Mouse (Mus musculus) midbrain, embryonic 10.5 days (tissue): ENCODE results near the gene Pcsk4. TPM values are rescaled to one million over a fixed set of nuclear protein-coding genes. Genes with fewer than 3 reads are reported as not detected.

ENCODE experiments used
- DNase-seq: peaks from one replicate; pipeline ENCODE4 v3.0.0-alpha.2; 2017; ENCODE audit warnings: low spot score
- H3K27ac ChIP-seq: fragments of 300-500 bp; sonication (generic); replicated peaks from 2 replicates; pipeline ENCODE4 v1.5.1; 2016; ENCODE audit warnings: mild to moderate bottlenecking
- H3K27me3 ChIP-seq: fragments of 300-500 bp; sonication (generic); 2 replicates; pipeline ENCODE4 v1.6.1; 2016; ENCODE audit warnings: low read depth, mild to moderate bottlenecking; ENCODE audit not compliant: poor library complexity, severe bottlenecking
- H3K36me3 ChIP-seq: fragments of 300-500 bp; sonication (generic); 2 replicates; pipeline ENCODE4 v1.6.1; 2016; ENCODE audit warnings: mild to moderate bottlenecking, moderate library complexity
- H3K4me1 ChIP-seq: fragments of 300-500 bp; sonication (generic); 2 replicates; pipeline ENCODE4 v1.6.1; 2016
- H3K4me3 ChIP-seq: fragments of 300-500 bp; sonication (generic); 2 replicates; pipeline ENCODE4 v1.5.1; 2016; ENCODE audit warnings: mild to moderate bottlenecking, moderate library complexity
- H3K9me3 ChIP-seq: fragments of 300-500 bp; sonication (generic); replicated peaks from 2 replicates; pipeline ENCODE4 v1.6.1; 2016; ENCODE audit warnings: mild to moderate bottlenecking
- WGBS: fragments of 180-500 bp; shearing (Covaris S2); methylation state at CpG from one replicate; pipeline ENCODE4 v1.1.7; 2016; 5-methylcytosine and 5-hydroxymethylcytosine counted together
- polyA plus RNA-seq: library from polyadenylated mRNA; unstranded; fragments of >200 nt; fragmentation: Nextera tagmentation; extraction: Ambion mirVana; gene quantifications from 2 replicates; pipeline ENCODE4 v1.2.1, GENCODE M21; 2016

The Pcsk4 gene
- 3.3 and 4.2 TPM in 2 replicates for polyA plus RNA-seq

- Histone ChIP-seq H3K36me3 (no peaks in the 10 kb centered on the region), H3K4me1 (peaks cover 50% of the 10 kb centered on the region), H3K9me3 (no peaks in the 10 kb centered on the region), H3K27me3 (peaks cover 67% of the 10 kb centered on the region), H3K27ac (peak within 1 kb of the TSS; percentile 77), H3K4me3 (peak within 1 kb of the TSS; percentile 62)
- peak; percentile 98 for DNase-seq
- 4% methylated on average over 36 of the region's 36 CpGs for WGBS
Measured at GRCm38 (mm10) chr10:80329273-80330081, at the start of gene Pcsk4, which contains the start of gene Reep6. Gene Pcsk4 (minus strand): TSS chr10:80329498. Gene Reep6 (plus strand): TSS chr10:80329953.

GRCm38 (mm10) chr10:80377716-80378115, 48.4 kb upstream of the Pcsk4 start:
- peaks cover 1% of the 10 kb centered on the region for H3K27me3 ChIP-seq
- WGBS = 53% methylated on average over 10 of the region's 10 CpGs
- DNase-seq = no peak

GRCm38 (mm10) chr10:80376160-80376559, 46.9 kb upstream of the Pcsk4 start:
- Histone ChIP-seq H3K9me3 (no peaks in the 10 kb centered on the region), H3K27me3 (peaks cover 10% of the 10 kb centered on the region), H3K4me1 (peaks cover 17% of the 10 kb centered on the region), H3K27ac (no peak overlapping the region), H3K4me3 (no peak overlapping the region), H3K36me3 (peaks cover 21% of the 10 kb centered on the region)
- WGBS = 2% methylated on average over 7 of the region's 7 CpGs
- DNase-seq = peak; percentile 94

More at GRCm38 (mm10) chr10:80377716-80378115, 48.4 kb upstream of the Pcsk4 start:
- Histone ChIP-seq H3K27ac (no peak overlapping the region), H3K9me3 (no peaks in the 10 kb centered on the region), H3K4me1 (peaks cover 7% of the 10 kb centered on the region), H3K36me3 (peaks cover 36% of the 10 kb centered on the region), H3K4me3 (no peak overlapping the region; the same call in 1 of the 2 replicates)

- H3K27me3 ChIP-seq = peaks cover 10% of the 10 kb centered on the region
- H3K27ac ChIP-seq = no peak overlapping the region
- peaks cover 14% of the 10 kb centered on the region for H3K4me1 ChIP-seq
- no peaks in the 10 kb centered on the region for H3K9me3 ChIP-seq
- DNase-seq = peak; percentile 58
- H3K36me3 ChIP-seq = no peaks in the 10 kb centered on the region; the same call in 1 of the 2 replicates
- H3K4me3 ChIP-seq = no peak overlapping the region
- 24% methylated on average over 6 of the region's 6 CpGs for WGBS
Measured at GRCm38 (mm10) chr10:80374063-80374462, 44.8 kb upstream of the Pcsk4 start.

GRCm38 (mm10) chr10:80372706-80373105, 43.4 kb upstream of the Pcsk4 start:
- DNase-seq = no peak
- no peak overlapping the region for H3K27ac ChIP-seq
- 85% methylated on average over 6 of the region's 6 CpGs for WGBS

GRCm38 (mm10) chr10:80371983-80372382, 42.7 kb upstream of the Pcsk4 start:
- Histone ChIP-seq H3K36me3 (no peaks in the 10 kb centered on the region), H3K4me1 (peaks cover 14% of the 10 kb centered on the region), H3K27me3 (peaks cover 22% of the 10 kb centered on the region), H3K9me3 (peaks cover 7% of the 10 kb centered on the region), H3K27ac (0 out of 2 replicates have a peak overlapping the region, but pooled peaks have one; percentile 49), H3K4me3 (peak overlapping the region; percentile 32)
- WGBS = 56% methylated on average over 9 of the region's 9 CpGs
- no peak for DNase-seq

More at GRCm38 (mm10) chr10:80372706-80373105, 43.4 kb upstream of the Pcsk4 start:
- no peaks in the 10 kb centered on the region for H3K36me3 ChIP-seq
- peak overlapping the region; percentile 20; the same call in 1 of the 2 replicates for H3K4me3 ChIP-seq
- H3K4me1 ChIP-seq = peaks cover 14% of the 10 kb centered on the region
- peaks cover 7% of the 10 kb centered on the region for H3K9me3 ChIP-seq
- H3K27me3 ChIP-seq = peaks cover 16% of the 10 kb centered on the region

- H3K9me3 ChIP-seq = peaks cover 7% of the 10 kb centered on the region
- H3K36me3 ChIP-seq = no peaks in the 10 kb centered on the region
- DNase-seq = peak; percentile 61
- peaks cover 14% of the 10 kb centered on the region for H3K4me1 ChIP-seq
- WGBS = 3% methylated on average over 12 of the region's 12 CpGs
- H3K27me3 ChIP-seq = peaks cover 27% of the 10 kb centered on the region
- H3K4me3 ChIP-seq = peak overlapping the region; percentile 32
- H3K27ac ChIP-seq = peak overlapping the region; percentile 49
Measured at GRCm38 (mm10) chr10:80371411-80371966, 42.2 kb upstream of the Pcsk4 start.

- DNase-seq = no peak
- Histone ChIP-seq H3K9me3 (peaks cover 7% of the 10 kb centered on the region), H3K36me3 (no peaks in the 10 kb centered on the region), H3K27me3 (peaks cover 28% of the 10 kb centered on the region), H3K4me3 (no peak overlapping the region), H3K4me1 (peaks cover 14% of the 10 kb centered on the region), H3K27ac (no peak overlapping the region)
- WGBS = 82% methylated on average over 21 of the region's 21 CpGs
Measured at GRCm38 (mm10) chr10:80369995-80370747, 40.9 kb upstream of the Pcsk4 start.

GRCm38 (mm10) chr10:80368392-80368791, 39.1 kb upstream of the Pcsk4 start:
- peaks cover 42% of the 10 kb centered on the region for H3K27me3 ChIP-seq
- H3K27ac ChIP-seq = no peak overlapping the region
- WGBS = 86% methylated on average over 6 of the region's 6 CpGs
- peaks cover 7% of the 10 kb centered on the region for H3K9me3 ChIP-seq
- peaks cover 24% of the 10 kb centered on the region for H3K4me1 ChIP-seq
- H3K36me3 ChIP-seq = no peaks in the 10 kb centered on the region
- DNase-seq = no peak
- H3K4me3 ChIP-seq = no peak overlapping the region

GRCm38 (mm10) chr10:80367954-80368353, 38.7 kb upstream of the Pcsk4 start:
- Histone ChIP-seq H3K27ac (no peak overlapping the region), H3K9me3 (peaks cover 7% of the 10 kb centered on the region), H3K27me3 (peaks cover 44% of the 10 kb centered on the region), H3K36me3 (no peaks in the 10 kb centered on the region), H3K4me1 (peaks cover 25% of the 10 kb centered on the region), H3K4me3 (no peak overlapping the region)
- DNase-seq = no peak
- 70% methylated on average over 5 of the region's 5 CpGs for WGBS

- 74% methylated on average over 6 of the region's 6 CpGs for WGBS
- peaks cover 7% of the 10 kb centered on the region for H3K9me3 ChIP-seq
- DNase-seq = no peak
- no peaks in the 10 kb centered on the region for H3K36me3 ChIP-seq
- no peak overlapping the region for H3K27ac ChIP-seq
- H3K27me3 ChIP-seq = peaks cover 50% of the 10 kb centered on the region
- no peak overlapping the region for H3K4me3 ChIP-seq
- peaks cover 12% of the 10 kb centered on the region for H3K4me1 ChIP-seq
Measured at GRCm38 (mm10) chr10:80365736-80366135, 36.4 kb upstream of the Pcsk4 start.

- H3K4me3 ChIP-seq = peak overlapping the region; percentile 7; the same call in 1 of the 2 replicates
- no peaks in the 10 kb centered on the region for H3K36me3 ChIP-seq
- peaks cover 6% of the 10 kb centered on the region for H3K9me3 ChIP-seq
- no peak for DNase-seq
- peaks cover 13% of the 10 kb centered on the region for H3K4me1 ChIP-seq
- 26% methylated on average over 6 of the region's 6 CpGs for WGBS
- H3K27ac ChIP-seq = no peak overlapping the region
- peaks cover 70% of the 10 kb centered on the region for H3K27me3 ChIP-seq
Measured at GRCm38 (mm10) chr10:80363734-80364133, 34.4 kb upstream of the Pcsk4 start.
